Mouse (Mus musculus) cerebellum, postnatal 4 days (tissue): ENCODE measurements around the gene Oscp1.

Source experiments
- DNase-seq, 2 experiments: peaks; one replicate each; pipeline ENCODE4 v3.0.0; 2022; ENCODE audit warnings: low spot score in 2 of 2, mixed read lengths in 1 of 2

Oscp1 gene

GRCm38 (mm10) chr4:126058134-126058996 is at the start of gene Oscp1:
Oscp1 (plus strand) TSS chr4:126058565.
- DNase-seq: peak; percentile 75 to 89

- no peak for DNase-seq
Measured at GRCm38 (mm10) chr4:126017676-126018332, 40.6 kb upstream of the Oscp1 start.

GRCm38 (mm10) chr4:126018966-126019538 is 39.3 kb upstream of the Oscp1 start:
- no peak for DNase-seq

DNA sequence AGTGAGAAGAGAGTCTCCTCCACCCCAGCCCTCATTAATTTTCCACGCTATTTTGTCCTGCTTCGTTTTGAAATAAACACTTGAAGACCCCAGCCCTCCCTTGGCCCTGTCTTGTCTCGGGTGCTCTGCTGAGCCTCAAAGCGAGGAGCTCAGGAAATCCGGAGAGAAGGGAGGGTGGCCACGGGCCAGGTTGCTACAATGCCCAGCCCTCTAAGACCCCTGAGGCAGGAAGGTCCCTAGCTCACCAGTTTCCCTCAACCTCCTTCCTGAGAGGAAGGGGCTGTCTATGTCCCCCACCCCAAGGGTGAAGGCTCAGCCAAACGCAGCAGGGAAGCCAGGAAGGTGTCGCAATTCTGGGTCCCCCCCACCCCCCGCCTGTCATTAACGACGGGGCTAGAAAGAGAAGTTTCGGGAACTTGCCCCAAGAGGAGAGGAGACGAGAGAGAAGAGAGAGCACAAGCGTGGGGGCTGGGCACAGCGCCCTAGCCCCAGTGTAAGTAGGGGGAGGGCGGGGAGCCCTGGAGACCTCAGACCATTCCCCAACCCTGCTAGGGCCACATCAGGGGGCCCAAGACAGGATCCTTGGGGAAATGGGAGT is 34.0 kb upstream of the Oscp1 start, which contains the start of gene Csf3r:
Csf3r (plus strand) TSS at position 248 of the 598 bp plus-strand sequence.
- no peak for DNase-seq

- no peak for DNase-seq
Measured at GRCm38 (mm10) chr4:126025801-126026200, 32.6 kb upstream of the Oscp1 start.

GRCm38 (mm10) chr4:126027980-126028379 is 30.4 kb upstream of the Oscp1 start:
- no peak for DNase-seq

- no peak for DNase-seq
Measured at GRCm38 (mm10) chr4:126029042-126029441, 29.3 kb upstream of the Oscp1 start.

GRCm38 (mm10) chr4:126030705-126031104 is 27.7 kb upstream of the Oscp1 start:
- no peak for DNase-seq

DNA sequence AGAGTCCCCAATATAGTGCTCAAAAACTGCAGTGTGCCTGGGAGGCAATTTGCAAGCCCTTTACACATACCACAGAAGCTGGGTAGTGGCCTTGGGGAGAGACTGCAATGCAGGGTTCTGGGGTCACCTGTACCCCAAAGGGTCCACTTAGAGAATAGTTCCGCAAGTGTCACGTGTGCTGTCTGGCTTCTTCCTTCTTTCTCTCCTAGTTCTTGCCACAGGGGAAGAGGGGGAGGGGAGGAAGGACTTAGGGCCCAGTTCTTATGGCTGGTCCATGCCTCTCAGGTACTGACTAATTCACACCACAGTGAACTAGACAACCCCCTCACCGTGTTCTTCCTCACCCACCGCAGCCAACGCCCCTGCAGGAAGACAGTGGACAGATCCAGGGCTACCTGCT is 23.0 kb upstream of the Oscp1 start:
- DNase-seq: no peak

DNA sequence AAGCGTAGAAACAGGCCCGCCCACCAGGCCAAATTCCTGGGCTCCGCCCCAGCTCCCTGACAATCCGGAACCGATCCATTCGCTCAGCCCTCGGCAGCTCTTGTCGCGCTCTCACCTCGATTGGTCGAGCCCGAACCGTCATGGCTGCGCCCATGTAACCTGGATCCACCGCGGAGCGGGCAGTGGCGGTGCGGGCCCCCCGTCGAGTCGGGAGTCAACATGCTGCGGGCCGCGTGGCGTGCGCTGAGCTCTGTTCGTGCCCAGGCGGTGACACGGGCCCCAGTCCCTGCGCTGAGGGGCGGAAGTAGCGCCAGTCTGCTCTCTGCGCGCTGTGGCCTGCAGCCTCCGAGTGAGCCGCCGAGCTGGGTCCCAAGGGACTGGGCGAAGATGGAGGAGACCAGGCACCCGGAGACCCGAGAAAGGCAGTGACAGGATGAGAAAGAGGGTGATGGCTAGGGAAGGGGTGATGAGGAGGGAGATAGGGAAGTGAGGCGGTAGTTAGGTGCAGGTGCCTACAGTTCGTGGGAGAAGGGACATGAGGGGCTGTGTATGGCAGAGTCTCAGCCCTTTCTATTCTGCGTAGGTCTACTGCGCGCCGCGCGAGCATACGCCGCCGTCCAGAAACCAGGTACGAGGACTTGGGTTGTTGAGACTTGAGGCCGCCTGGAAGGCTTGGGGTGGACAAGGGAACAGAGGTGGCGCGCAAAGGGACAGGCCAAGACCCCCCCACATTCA is 11.3 kb upstream of the Oscp1 start, which contains the start of gene Mrps15:
Mrps15 (plus strand) TSS at position 75 of the 735 bp plus-strand sequence.
- DNase-seq: peak; percentile 66 to 79

DNA sequence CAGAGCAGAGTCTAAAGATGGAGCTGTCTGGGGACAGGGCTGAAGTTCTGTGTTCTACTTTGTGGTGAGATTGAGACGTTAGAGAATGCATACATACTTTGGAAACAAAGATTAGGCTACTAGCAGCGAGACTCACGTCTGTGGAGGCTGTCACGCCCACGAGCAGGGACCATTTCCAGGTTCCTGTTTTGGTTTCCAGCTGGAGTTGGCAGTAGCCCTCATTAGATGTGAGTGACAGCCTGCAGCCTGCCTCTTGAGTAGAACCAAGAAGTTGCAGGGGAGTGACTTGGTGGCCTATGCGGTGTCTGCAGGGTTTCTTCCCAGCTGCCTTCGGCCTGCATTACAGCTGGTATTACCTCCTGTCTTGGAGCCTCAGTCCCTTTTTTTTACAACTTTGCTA is 6.7 kb upstream of the Oscp1 start:
- no peak for DNase-seq

GRCm38 (mm10) chr4:126057207-126058133 is 895 bp upstream of the Oscp1 start:
- DNase-seq: no peak

- DNase-seq: no peak
Measured at GRCm38 (mm10) chr4:126058997-126059362, 615 bp downstream of the Oscp1 start.

- peak in 1 of 2 experiments; percentile 11 for DNase-seq
Measured at GRCm38 (mm10) chr4:126062856-126063255, 4.5 kb downstream of the Oscp1 start.

GRCm38 (mm10) chr4:126065241-126065640 is 6.9 kb downstream of the Oscp1 start:
- DNase-seq: no peak

DNA sequence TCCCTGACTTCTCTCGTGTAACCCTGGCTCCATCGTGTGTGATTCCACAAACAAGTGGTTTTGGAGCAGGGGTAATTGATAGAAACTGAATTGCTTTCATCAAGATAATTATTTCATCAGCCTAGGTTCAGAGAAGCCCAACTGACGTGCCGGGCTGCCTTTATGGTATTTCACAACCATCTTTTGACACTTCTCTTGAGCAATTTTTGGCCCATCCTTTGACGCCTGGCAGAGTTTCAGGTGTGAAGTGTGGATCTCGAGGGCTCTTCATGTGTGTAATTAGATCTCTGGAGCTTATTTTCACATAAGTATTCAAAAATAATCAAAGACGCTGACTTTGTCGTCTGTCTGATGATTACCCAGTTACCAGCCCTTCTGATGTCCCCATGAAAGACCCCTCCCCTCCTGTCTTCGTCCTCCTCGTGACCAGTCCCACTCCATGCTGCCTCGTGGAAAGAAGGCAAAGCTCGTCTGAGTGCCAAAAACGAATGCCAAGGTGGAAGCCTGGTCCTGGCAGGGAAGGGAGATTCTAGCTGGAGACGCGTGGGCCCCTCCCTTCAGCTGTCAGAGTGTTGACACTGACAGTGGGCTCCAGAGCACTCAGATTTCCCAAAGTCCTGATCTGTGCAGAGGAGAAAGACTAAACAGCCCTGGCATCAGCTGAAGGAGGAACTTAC is 9.2 kb downstream of the Oscp1 start:
- peak in 1 of 2 experiments; percentile 34 for DNase-seq

GRCm38 (mm10) chr4:126068842-126069241 is 10.5 kb downstream of the Oscp1 start:
- no peak for DNase-seq

DNA sequence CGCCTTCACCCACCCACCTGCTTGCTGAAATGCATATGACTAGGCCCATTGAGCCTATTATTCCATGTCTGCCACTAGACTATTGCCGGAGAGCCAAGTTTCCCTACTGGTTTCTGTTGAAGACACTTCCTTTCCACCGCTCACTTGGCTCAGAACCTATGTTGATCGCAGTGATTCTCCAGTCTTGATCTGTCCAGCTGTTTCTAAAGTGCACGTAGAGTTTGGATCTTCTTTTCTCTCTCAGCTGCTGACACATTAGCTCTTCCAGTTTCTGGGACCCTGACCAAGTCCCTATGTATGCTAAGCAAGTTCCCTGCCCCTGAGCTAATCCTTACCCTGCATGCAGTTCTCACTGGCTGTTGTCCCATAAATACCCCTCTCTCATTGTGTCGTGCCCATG is 19.5 kb downstream of the Oscp1 start:
- DNase-seq: no peak

- DNase-seq: no peak
Measured at GRCm38 (mm10) chr4:126079266-126079665, 20.9 kb downstream of the Oscp1 start.

- no peak for DNase-seq
Measured at GRCm38 (mm10) chr4:126081601-126082000, 23.2 kb downstream of the Oscp1 start.
